Mouse (Mus musculus) retina, embryonic 14.5 days (tissue): ENCODE results near the gene Otud7b.

Experiments used
- DNase-seq: peaks from one replicate; pipeline ENCODE4 v3.0.0-alpha.2; 2015; ENCODE audit warnings: low spot score

Gene Otud7b

GRCm38 (mm10) chr3:96104261-96105065 is at the start of gene Otud7b:
Gene Otud7b (plus strand): TSS chr3:96104527.
- peak; percentile 88 for DNase-seq

DNA sequence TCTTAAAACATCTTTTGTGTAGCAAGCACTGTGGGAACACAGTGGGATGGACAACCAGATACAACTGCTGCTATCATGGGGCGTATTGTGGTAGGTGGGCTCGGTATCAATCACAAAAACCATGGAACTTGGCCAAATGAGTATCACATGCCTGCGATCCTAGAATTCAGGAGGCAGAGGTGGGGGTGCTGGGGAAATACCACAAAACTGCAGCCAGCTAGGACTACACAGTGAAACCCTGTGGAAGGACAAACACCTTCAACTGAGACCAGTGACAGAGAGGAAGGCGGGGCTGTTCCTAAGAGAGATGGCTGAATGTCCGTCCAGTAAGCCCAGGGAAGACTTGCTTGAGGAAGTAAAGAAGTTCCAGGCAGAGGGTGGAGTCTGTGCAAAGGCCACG is 49.0 kb upstream of the Otud7b start:
- no peak for DNase-seq

- DNase-seq: no peak
Measured at GRCm38 (mm10) chr3:96056031-96056430, 48.3 kb upstream of the Otud7b start.

GRCm38 (mm10) chr3:96057747-96058204 is 46.6 kb upstream of the Otud7b start:
- DNase-seq: peak; percentile 94

DNA sequence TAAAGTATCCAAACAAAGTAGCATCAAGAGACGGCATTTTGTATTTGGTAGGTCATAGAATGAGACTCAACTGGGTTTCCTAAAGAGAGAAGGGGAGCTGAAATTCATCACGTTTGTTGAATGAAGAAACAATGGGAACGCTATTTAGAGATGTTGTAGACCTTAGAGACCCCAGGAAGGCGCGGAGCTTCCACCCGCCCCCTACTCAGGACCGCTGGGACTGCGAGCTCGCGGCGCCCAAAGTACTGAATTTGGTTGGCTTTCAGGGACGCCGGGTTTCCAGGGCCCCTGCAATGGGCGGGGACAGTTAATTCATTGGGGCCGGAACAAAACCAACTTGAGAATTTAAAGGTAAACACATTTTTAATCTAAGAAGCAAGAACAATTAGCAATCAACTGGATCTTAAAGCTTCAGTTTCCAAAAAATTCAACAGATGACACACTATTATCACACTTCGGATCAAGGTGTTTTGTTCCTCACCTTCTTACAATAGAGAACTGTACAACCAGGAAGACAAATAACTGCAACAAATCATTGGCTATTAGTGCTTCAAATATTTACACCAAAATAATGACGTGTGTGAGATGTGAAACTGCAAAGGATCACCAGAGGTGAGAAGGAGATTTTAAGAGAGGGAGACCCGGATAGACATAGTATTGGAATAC is 46.0 kb upstream of the Otud7b start, which contains the start of gene Vps45:
Vps45 (minus strand) TSS at position 236 of the 666 bp plus-strand sequence.
- DNase-seq: peak; percentile 81

DNA sequence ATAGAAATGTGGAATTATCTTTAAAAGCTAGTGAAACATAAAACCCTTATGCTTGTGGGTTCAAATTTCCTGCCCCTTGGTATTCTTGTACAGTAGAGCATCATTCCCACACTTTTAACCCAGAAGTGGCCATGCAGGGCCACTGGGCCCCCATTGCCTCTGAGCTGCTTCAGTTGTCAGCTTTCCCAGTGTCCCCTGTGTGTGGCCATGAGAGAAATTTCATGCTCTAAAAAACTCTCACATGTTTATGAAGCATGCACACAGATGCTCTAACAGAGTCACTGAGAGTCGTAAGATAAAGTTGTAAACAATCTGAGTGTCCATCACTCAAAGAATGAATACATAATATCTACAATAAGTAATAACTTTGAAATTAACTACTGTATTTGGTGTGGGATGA is 44.2 kb upstream of the Otud7b start:
- peak; percentile 32 for DNase-seq

- no peak for DNase-seq
Measured at GRCm38 (mm10) chr3:96063299-96063698, 41.0 kb upstream of the Otud7b start.

DNA sequence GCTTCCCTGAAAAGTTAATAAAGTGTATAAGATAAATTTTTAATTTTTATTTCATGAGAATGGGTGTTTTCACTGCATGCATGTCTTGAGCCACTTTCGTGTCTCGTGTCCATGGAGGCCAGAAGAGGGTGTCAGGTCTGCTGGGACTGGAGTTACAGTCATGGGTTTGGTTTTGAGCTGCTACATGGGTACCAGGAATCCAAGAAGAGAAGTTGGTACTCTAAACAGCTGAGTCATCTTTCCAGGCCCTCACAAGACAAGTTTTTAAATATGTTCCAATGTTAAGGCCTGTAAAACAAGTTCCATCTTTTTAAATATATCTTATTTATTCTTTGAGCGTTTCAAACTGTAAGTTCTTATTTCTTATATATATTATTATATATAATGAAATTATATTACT is 40.1 kb upstream of the Otud7b start:
- DNase-seq: no peak

DNA sequence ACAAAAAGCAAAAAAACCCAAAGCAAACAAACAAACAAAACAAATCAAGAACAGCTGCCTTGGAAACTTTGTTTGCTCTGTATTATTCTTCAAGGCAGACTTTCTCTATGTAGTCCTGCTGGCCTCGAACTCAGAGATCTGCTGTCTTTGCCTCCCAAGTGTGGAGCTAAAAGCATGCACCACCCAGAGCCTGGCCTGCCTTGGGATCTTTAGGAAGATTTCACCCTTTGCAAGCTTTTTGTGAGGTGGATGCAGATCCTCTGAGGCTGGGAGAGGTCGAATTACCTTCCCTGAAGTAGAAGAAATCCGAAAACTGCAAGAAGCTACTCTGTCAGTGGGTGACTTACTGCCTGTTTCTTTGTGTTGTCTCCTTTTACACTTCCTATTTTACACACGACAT is 39.2 kb upstream of the Otud7b start:
- DNase-seq: no peak

DNA sequence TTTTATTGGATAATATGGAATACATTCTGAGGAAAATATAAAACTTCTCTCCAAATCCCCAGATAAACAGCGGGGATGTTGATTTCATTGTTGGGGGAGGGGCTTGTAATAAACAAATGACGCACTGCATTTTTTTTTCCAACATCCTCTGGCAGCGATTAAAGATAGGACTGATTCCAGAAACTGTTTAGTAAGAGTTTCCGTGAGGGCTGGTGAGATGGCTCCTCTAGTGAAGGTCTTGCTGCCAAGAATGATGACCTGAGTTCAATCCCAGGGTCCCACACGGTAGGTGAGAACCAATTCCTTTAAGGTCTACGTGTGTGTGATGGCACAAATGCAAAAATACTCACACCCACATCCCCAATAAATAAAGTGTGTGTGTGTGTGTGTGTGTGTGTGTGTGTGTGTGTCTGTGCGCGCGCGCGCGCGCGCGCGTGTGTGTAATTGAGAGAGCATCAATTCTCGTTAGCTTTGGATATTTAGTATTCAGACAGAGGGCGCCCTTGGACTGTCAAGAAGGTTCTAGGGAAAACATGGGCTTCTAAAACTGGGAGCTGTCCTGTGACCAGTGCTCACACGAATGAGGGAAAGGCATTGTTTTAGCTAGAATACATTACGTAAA is 38.5 kb upstream of the Otud7b start:
- DNase-seq: peak; percentile 81

DNA sequence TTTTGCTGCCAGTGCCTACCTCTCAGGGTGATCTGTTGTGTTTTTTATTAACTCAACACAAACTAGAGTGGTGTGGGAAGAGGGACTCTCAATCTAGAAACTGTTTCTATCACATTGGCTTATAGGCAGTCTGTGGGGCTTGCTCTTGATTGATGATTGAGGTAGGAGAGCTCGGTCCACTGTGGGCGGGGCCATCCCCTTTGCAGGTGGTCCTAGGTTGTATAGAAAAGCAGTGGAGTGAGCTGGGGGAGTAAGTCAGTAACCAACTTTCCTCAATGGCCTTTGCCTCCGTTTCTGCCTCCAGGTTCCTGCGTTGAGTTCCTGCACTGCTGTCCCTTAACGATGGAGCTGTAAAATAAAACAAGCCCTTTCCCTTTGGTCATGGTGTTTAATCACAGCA is 37.6 kb upstream of the Otud7b start:
- DNase-seq: no peak

- no peak for DNase-seq
Measured at GRCm38 (mm10) chr3:96069046-96069445, 35.3 kb upstream of the Otud7b start.

DNA sequence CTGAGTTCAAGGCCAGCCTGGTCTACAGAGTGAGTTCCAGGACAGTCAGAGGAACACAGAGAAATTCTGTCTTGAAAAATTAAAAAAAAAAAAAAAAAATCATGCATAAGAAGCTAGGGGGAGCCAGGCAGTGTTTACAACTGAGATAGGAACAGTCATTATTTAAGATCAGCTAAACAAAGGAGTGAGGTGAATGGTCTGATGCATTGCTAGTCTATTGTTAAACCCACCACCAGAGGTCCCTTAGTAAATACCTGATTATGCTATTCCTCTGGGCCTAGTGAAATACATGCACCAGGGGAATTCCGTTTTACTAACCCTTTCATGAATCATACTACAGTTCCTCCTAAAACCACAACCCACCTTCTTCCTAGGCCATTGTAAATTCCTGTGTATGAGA is 34.8 kb upstream of the Otud7b start:
- no peak for DNase-seq

- DNase-seq: no peak
Measured at GRCm38 (mm10) chr3:96070241-96070640, 34.1 kb upstream of the Otud7b start.

- no peak for DNase-seq
Measured at GRCm38 (mm10) chr3:96072921-96073486, 31.3 kb upstream of the Otud7b start.

DNA sequence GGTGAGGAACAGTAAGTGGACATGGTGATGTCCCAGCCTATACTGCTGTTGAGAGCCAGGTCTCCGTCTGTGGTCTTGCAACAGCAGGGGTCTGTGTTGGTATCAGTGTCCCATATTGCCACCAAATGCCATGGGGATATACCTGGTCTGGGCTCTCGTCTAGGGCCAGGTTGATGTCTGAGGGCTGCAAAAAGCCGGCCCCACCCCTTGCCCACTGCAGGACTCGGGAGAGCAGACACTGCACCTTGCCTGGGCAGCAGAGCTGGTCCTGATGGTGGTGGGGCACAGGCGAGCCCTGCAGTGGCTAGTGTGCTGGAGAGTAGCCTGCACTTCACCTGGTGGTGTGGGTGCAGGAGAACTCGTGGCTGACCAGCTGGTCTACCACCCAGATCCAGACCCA is 26.3 kb upstream of the Otud7b start:
- DNase-seq: no peak

DNA sequence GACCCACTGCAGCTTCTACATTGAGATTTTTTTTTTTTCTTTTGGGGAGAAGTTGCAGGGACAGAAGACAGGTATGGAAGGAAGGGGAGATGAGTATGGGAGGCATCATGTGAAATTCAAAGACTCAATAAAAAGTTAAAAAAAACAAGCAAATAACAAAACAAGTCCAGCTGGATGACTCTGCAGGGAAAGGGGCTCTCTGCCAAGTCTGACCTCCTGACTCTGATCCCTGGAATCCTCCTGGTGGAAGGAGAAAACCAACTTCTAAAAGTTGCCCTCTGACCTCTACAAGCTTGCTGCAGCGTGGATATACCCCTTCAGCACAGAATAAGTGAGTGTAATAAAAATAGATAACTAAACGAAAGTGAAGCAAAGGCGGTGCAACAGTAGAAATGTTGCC is 25.6 kb upstream of the Otud7b start:
- DNase-seq: no peak

DNA sequence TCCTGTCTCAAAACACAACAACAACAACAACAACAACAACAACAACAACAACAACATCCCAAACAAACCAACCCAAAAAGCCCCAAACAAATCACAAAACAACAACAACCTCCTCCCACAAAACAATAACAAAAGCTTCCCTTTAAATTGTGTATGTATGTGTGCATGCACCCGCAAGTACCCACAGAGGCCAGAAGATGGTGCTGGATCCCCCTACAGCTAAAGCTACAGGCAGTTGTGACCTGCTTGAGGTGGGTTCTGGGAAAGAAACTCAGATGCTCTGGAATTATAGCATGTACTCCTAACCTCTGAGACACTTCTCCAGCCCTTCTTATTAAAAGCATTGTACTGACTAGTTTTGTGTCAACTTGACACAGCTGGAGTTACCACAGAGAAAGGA is 23.3 kb upstream of the Otud7b start:
- DNase-seq: peak; percentile 60

GRCm38 (mm10) chr3:96081650-96082049 is 22.7 kb upstream of the Otud7b start:
- DNase-seq: no peak

- DNase-seq: no peak
Measured at GRCm38 (mm10) chr3:96082100-96082499, 22.2 kb upstream of the Otud7b start.

- DNase-seq: no peak
Measured at GRCm38 (mm10) chr3:96082714-96083508, 21.4 kb upstream of the Otud7b start.
